In genomic region chr1:143608911-143609310, GRCm38 (mm10) we compare ENCODE assay signal across 31 mouse cellular contexts. TPM values are rescaled to one million over a fixed set of nuclear protein-coding genes. Genes with fewer than 3 reads are reported as not detected.
"Had no signal": no experiment of that assay in that cellular context is flagged by ENCODE, and none has a peak within 500 bp of the region (broad histone marks: within the 10 kb centered on the region; RNA-seq: fewer than 3 reads in every experiment).

No protein-coding gene starts in this region.

- H3K27ac ChIP-seq: left cerebral cortex, adult 2 months; limb, embryonic 10.5 days; limb, embryonic 12.5 days; limb, embryonic 13.5 days; limb, embryonic 15.5 days; liver, embryonic 12.5 days; liver, embryonic 13.5 days; liver, embryonic 14.5 days; liver, embryonic 15.5 days; lung, embryonic 15.5 days; macrophage; midbrain, embryonic 10.5 days; midbrain, embryonic 12.5 days; midbrain, embryonic 13.5 days; midbrain, embryonic 15.5 days; neural tube, embryonic 12.5 days had no signal

- DNase-seq: left cerebral cortex, postnatal 4 days; liver, embryonic 13.5 days; lung, adult 18-20 months; lung, adult 2 months; lung, embryonic 14.5 days; lung, postnatal 10 days; lung, postnatal 14 days; lung, postnatal 36 days; lung, postnatal 4 days; midbrain, embryonic 14.5 days had no signal

- H3K4me1 ChIP-seq: limb, embryonic 10.5 days; limb, embryonic 12.5 days; limb, embryonic 13.5 days; limb, embryonic 15.5 days; liver, embryonic 12.5 days; liver, embryonic 13.5 days; liver, embryonic 15.5 days; lung, embryonic 15.5 days; megakaryocyte, embryonic 14.5 days; midbrain, embryonic 10.5 days; midbrain, embryonic 12.5 days; midbrain, embryonic 13.5 days; midbrain, embryonic 15.5 days; neural tube, embryonic 12.5 days had no signal

- H3K9me3 ChIP-seq: limb, embryonic 10.5 days; limb, embryonic 12.5 days; limb, embryonic 13.5 days; limb, embryonic 15.5 days; liver, embryonic 12.5 days; liver, embryonic 13.5 days; liver, embryonic 15.5 days; lung, embryonic 15.5 days; megakaryocyte, embryonic 14.5 days; midbrain, embryonic 10.5 days; midbrain, embryonic 12.5 days; midbrain, embryonic 13.5 days; midbrain, embryonic 15.5 days; neural tube, embryonic 12.5 days had no signal

- ATAC-seq: liver, embryonic 12.5 days; lung, postnatal 0 days; midbrain, embryonic 13.5 days; midbrain, embryonic 15.5 days; midbrain, embryonic 16.5 days had no signal

- H3K27me3 ChIP-seq: limb, embryonic 12.5 days; limb, embryonic 13.5 days; limb, embryonic 15.5 days; liver, embryonic 12.5 days; liver, embryonic 13.5 days; liver, embryonic 15.5 days; lung, embryonic 15.5 days; megakaryocyte, embryonic 14.5 days; midbrain, embryonic 12.5 days; midbrain, embryonic 13.5 days; midbrain, embryonic 15.5 days; neural tube, embryonic 12.5 days had no signal

- H3K4me3 ChIP-seq: left cerebral cortex, adult 2 months; limb, embryonic 10.5 days; limb, embryonic 12.5 days; limb, embryonic 13.5 days; limb, embryonic 15.5 days; liver, embryonic 12.5 days; liver, embryonic 13.5 days; liver, embryonic 15.5 days; lung, embryonic 15.5 days; megakaryocyte, embryonic 14.5 days; midbrain, embryonic 10.5 days; midbrain, embryonic 12.5 days; midbrain, embryonic 13.5 days; midbrain, embryonic 15.5 days; myocyte; neural tube, embryonic 12.5 days had no signal

- H3K4me2 ChIP-seq: limb, embryonic 12.5 days; limb, embryonic 13.5 days; limb, embryonic 15.5 days; liver, embryonic 12.5 days; liver, embryonic 13.5 days; liver, embryonic 15.5 days; lung, embryonic 14.5 days; lung, embryonic 15.5 days; midbrain, embryonic 11.5 days; midbrain, embryonic 12.5 days; midbrain, embryonic 13.5 days; midbrain, embryonic 15.5 days; neural tube, embryonic 12.5 days had no signal

- H3K9ac ChIP-seq: limb, embryonic 12.5 days; limb, embryonic 13.5 days; limb, embryonic 15.5 days; liver, embryonic 12.5 days; liver, embryonic 13.5 days; liver, embryonic 14.5 days; liver, embryonic 15.5 days; lung, embryonic 14.5 days; lung, embryonic 15.5 days; midbrain, embryonic 12.5 days; midbrain, embryonic 13.5 days; midbrain, embryonic 15.5 days; neural tube, embryonic 12.5 days had no signal

RNA-seq across cellular contexts. Expression of gene B3galt2, which starts 31.6 kb away (rescaled TPM):
- total RNA-seq: megakaryocyte progenitor cell, adult 5-6 weeks had no signal
- polyA plus RNA-seq: macrophage had no signal
